Mouse (Mus musculus): ENCODE data around the gene Nrxn2. TPM values are rescaled to one million over a fixed set of nuclear protein-coding genes. Genes with fewer than 3 reads are reported as not detected.
A peak's percentile ranks its signal among the peaks of the same experiment; 100 is the strongest.

The Nrxn2 gene
- polyA plus RNA-seq, 1 experiment = 7.3 TPM

DNA sequence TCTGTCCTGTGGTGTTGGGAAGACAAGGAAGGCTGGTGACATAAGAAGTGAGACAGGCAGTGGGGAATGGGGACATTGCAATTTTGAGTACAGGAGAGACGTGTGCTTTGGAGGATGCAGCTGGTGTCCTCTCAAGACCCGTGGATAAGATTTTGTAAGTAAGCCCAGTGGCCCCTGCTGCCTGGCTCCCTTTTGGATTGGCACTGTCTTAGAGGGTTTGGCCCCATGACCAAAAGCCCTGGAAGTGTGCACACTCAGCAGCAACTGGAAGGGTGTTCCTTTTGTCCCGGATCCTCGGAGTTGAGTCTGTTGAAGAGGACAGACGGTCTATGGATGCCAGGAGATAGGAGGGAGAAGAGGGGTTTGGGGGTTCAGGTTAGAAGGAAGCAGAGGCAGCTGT lies 127.0 kb downstream of the Nrxn2 start:
- Histone ChIP-seq H3K4me3 (replicated peaks; ENCODE audit: extremely low read depth, low read depth, low read length) (no peak overlapping the region), H3K4me1 (ENCODE audit: control insufficient read depth, insufficient read depth, low read length) (no peaks in the 10 kb centered on the region)
- 83% methylated on average over 5 of the region's 5 CpGs for WGBS
- no peak for DNase-seq
- TF ChIP-seq CTCF (IDR thresholded peaks at IDR 0.05; ENCODE audit: insufficient read depth, low read length) (no peak), POLR2A (IDR thresholded peaks at IDR 0.05; ENCODE audit: borderline replicate concordance, extremely low read depth, low read depth, low read length) (no peak)

DNA sequence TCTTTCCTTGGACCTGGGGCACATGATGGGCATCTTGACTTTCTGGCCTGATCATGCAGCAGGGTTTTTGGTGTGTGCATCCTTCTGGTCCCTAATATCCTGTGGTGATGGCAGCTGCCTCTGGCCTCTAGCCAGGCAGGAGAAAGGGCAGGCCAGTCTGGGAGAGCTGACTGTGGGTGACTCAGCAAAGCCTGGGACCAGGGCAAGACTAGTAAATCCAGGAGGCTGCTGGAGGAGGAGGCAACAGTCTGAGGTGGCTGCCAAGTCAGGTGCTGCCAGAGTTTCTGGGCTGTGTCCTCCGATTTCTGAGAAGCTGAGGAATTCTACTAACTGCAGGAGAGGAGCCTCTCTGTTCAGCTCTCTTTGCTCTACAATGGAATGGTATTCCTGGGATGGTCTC lies 127.6 kb downstream of the Nrxn2 start:
- H3K4me3 ChIP-seq (replicated peaks; ENCODE audit: extremely low read depth, low read depth, low read length) = no peak overlapping the region
- WGBS = 46% methylated on average over 1 of the region's 1 CpGs
- TF ChIP-seq CTCF (IDR thresholded peaks at IDR 0.05; ENCODE audit: insufficient read depth, low read length) (no peak), POLR2A (IDR thresholded peaks at IDR 0.05; ENCODE audit: borderline replicate concordance, extremely low read depth, low read depth, low read length) (no peak)
- no peaks in the 10 kb centered on the region for H3K4me1 ChIP-seq (ENCODE audit: control insufficient read depth, insufficient read depth, low read length)
- no peak for DNase-seq

DNA sequence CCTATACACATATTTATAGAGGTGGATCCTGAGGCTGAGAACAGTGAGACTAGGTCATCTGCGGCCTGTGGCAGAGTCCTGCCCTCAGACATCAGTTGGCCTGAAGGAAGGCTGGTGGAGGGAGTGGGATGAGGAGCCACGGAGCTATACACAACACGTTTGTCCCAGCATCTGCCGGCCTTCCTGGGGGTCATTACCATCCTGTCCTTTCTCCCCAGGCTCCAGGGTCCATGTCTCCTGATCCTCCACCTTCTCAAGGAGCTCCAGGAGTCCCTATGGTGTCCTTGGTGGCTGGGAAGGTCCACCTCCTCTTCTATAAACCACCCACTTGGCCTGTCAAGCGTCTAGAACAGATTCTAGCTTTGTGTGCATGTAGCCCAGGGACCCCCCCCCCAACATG lies 129.3 kb downstream of the Nrxn2 start:
- Histone ChIP-seq H3K4me3 (replicated peaks; ENCODE audit: extremely low read depth, low read depth, low read length) (no peak overlapping the region), H3K4me1 (ENCODE audit: control insufficient read depth, insufficient read depth, low read length) (no peaks in the 10 kb centered on the region)
- TF ChIP-seq POLR2A (IDR thresholded peaks at IDR 0.05; ENCODE audit: borderline replicate concordance, extremely low read depth, low read depth, low read length) (no peak), CTCF (IDR thresholded peaks at IDR 0.05; ENCODE audit: insufficient read depth, low read length) (no peak)
- no peak for DNase-seq
- WGBS = 80% methylated on average over 5 of the region's 5 CpGs

DNA sequence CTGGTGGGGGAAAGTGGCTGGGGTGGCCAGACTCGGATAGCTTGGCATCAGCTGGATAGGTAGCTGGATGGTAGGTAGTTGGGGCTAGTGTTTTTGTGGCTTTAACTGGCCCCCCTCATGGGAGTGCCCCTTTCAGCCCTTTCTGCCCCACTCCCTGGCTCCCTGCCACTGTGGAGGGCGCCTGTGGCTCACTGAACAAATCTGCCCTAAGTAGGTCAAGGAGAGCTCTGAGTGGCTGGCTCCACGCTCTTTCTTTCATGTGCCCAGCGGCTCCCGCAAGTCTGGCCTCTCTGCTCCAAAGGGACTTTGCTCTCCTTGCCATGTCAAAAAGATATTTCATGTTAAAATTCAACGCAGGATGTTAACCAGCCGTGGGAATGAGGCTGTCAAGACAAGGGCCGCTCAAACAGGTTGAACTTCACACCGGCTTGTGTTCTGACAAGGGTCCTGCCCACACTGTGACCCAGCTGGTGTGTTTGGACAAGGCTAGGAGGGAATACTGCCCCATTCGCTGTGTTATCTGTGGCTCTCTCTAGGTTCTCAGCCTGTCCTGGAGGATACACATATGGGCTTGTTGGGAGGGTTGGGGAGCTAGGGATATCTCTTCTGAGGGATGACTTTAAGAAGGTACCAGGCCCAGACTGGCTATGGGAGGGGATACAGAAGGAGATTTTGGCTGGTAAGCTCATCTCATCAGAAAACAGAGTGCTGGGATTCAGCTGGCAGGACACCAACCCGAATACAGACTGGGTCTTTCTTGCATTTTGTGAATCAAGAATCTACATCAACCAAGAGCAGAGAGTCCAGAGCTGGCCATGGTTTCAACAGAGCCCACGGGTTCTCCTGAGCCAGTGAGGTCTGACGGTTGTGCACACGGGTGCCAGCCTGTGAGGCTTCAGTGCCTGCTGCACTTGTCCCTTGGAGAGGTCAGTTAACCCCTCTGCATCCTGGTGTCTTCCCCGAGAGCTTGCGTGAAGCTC lies 130.2 kb downstream of the Nrxn2 start:
- no peaks in the 10 kb centered on the region for H3K4me1 ChIP-seq (ENCODE audit: control insufficient read depth, insufficient read depth, low read length)
- TF ChIP-seq POLR2A (IDR thresholded peaks at IDR 0.05; ENCODE audit: borderline replicate concordance, extremely low read depth, low read depth, low read length) = no peak
- H3K4me3 ChIP-seq (replicated peaks; ENCODE audit: extremely low read depth, low read depth, low read length) = no peak overlapping the region
- DNase-seq = no peak
- 56% methylated on average over 16 of the region's 16 CpGs for WGBS

DNA sequence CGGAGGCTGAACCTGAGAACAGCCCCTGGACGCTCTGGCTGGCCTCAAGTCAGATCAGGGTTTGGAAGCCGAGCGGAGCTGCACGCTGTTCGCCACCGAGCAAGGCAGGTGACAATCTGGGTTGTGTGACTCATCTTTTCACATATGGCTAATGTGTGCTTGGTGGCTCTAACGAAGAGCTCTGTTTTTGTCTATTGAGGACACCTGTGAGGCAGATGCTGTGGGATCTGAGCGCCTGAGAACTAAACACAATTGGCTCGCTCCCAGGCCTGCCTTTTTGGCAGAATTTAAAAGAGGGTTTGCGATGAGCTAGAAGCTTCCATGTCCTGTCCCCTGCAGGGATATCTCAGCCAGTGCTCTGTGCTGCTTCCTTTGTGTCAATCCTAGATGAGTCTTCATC lies 131.0 kb downstream of the Nrxn2 start:
- 86% methylated on average over 11 of the region's 11 CpGs for WGBS
- no peak for DNase-seq
- TF ChIP-seq POLR2A (IDR thresholded peaks at IDR 0.05; ENCODE audit: borderline replicate concordance, extremely low read depth, low read depth, low read length) (no peak), CTCF (IDR thresholded peaks at IDR 0.05; ENCODE audit: insufficient read depth, low read length) (no peak)
- Histone ChIP-seq H3K4me1 (ENCODE audit: control insufficient read depth, insufficient read depth, low read length) (no peaks in the 10 kb centered on the region), H3K4me3 (replicated peaks; ENCODE audit: extremely low read depth, low read depth, low read length) (no peak overlapping the region)

DNA sequence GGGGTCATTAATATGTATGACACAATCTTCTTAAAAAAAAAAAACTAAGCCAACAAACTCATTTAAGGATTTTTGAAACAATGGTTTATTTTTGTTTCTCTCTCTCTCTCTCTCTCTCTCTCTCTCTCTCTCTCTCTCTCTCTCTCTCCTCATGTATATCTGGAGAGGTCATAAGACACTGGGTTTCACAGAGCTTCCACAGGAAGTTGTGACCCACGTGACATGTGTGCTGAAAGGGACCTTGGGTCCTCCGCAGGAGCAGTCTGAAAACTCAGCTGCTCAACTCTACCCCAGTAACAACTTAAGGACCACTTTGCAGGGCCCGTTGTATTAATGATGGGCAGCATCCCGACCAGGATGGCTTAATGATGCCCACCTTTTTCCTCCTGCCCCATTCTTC lies 132.7 kb downstream of the Nrxn2 start:
- no peak for DNase-seq
- 54% methylated on average over 4 of the region's 4 CpGs for WGBS
- Histone ChIP-seq H3K4me3 (replicated peaks; ENCODE audit: extremely low read depth, low read depth, low read length) (no peak overlapping the region), H3K4me1 (ENCODE audit: control insufficient read depth, insufficient read depth, low read length) (no peaks in the 10 kb centered on the region)
- TF ChIP-seq POLR2A (IDR thresholded peaks at IDR 0.05; ENCODE audit: borderline replicate concordance, extremely low read depth, low read depth, low read length) (no peak), CTCF (IDR thresholded peaks at IDR 0.05; ENCODE audit: insufficient read depth, low read length) (no peak)

DNA sequence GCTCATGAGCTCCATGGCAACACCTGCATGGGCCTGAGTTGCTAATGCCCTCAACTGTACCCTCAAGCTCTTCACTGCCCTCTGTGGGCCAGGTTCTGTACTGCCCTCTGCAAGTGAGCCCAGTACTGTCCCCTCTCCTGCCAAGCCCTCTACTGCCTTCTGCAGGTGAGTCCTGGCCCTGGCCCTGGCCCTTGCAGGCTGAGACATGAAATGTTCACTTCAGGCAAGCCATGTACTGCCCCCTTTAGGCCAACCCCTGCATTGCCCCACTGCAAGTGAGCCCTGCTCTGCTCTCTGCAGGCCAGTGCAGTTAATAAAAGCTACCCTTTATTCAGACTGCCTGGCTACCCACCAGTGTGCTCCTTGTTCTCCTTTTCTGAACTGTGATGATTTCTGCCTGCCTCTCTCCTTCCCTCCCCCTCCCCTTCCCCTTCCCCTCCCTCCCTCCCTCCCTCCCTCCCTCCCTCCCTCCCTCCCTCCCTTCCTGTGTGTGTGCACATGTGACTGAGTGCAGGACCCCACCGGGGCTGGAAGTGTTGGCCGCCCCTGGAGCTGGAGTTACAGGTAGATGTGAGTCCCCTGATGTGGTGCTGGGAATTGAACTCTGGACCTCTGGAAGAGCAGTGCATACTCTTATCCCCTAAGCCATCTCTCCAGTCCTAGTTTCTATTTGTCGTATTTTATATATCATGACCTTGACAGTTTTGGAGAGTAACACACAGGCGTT lies 133.9 kb downstream of the Nrxn2 start:
- Histone ChIP-seq H3K4me3 (replicated peaks; ENCODE audit: extremely low read depth, low read depth, low read length) (no peak overlapping the region), H3K4me1 (ENCODE audit: control insufficient read depth, insufficient read depth, low read length) (no peaks in the 10 kb centered on the region)
- peak; percentile 38 for DNase-seq
- 62% methylated on average over 4 of the region's 4 CpGs for WGBS
- TF ChIP-seq POLR2A (IDR thresholded peaks at IDR 0.05; ENCODE audit: borderline replicate concordance, extremely low read depth, low read depth, low read length) (no peak), CTCF (IDR thresholded peaks at IDR 0.05; ENCODE audit: insufficient read depth, low read length) (peak; percentile 66)

DNA sequence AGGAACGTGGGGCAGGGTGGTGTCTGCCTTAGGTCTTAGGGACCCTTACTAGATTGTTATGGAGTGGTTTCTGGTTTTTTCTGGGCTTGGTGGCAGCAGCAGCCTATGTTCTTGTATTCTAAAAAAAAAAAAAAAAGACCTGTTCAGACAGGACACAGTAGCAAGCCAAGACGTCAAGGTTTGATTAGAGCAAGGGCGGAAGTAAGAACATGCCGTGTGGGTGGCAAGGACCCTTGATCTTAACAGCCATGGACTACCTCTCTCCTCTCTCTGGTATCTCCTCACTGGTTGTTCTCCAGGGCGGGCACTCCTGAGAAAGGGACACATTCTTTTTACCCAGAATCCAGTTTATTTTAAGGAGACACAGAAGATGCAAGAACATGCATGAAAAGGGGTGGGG lies 134.6 kb downstream of the Nrxn2 start:
- no peak for DNase-seq
- Histone ChIP-seq H3K4me1 (ENCODE audit: control insufficient read depth, insufficient read depth, low read length) (no peaks in the 10 kb centered on the region), H3K4me3 (replicated peaks; ENCODE audit: extremely low read depth, low read depth, low read length) (no peak overlapping the region)
- WGBS = 59% methylated on average over 5 of the region's 5 CpGs
- TF ChIP-seq POLR2A (IDR thresholded peaks at IDR 0.05; ENCODE audit: borderline replicate concordance, extremely low read depth, low read depth, low read length) (no peak), CTCF (IDR thresholded peaks at IDR 0.05; ENCODE audit: insufficient read depth, low read length) (no peak)

DNA sequence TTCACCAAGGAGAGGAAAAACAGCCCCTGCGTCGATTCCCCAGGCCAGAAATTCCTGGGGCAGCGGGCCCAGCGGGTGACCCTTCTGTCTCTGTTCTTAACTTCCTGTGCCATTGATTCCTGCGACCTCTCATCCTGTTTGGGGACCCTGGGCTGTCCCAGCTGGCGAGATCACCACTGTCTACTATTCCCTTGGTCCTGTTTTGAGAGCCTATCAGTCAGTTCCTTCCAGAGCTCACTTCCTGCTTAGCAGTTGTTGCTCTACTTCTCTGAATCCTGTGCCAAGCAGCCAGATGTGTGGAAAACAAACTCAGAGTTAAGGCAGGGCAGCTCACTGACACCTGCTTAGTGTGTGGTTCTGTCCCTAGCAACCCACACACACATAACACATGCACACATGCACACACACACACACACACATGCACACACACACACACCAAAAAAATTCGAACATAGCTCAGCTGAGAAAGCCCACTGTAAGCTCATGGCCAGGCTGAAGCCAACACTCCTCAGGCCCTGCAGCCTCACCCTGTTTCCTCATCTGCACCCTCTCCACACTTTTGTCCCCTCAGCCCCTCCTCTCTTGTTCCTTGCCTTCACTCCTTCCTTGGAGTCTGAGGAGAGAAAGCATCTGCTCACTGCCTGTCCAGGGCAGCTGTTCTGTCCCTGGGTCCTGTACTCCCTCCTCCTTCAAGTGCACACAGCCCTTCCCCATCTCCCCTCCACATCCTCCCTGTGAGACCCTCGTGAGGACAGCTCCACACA lies 135.5 kb downstream of the Nrxn2 start:
- TF ChIP-seq CTCF (IDR thresholded peaks at IDR 0.05; ENCODE audit: insufficient read depth, low read length) = no peak
- no peak for TF ChIP-seq POLR2A (IDR thresholded peaks at IDR 0.05; ENCODE audit: borderline replicate concordance, extremely low read depth, low read depth, low read length)
- WGBS = 19% methylated on average over 8 of the region's 8 CpGs
- no peaks in the 10 kb centered on the region for H3K4me1 ChIP-seq (ENCODE audit: control insufficient read depth, insufficient read depth, low read length)
- H3K4me3 ChIP-seq (replicated peaks; ENCODE audit: extremely low read depth, low read depth, low read length) = no peak overlapping the region
- no peak for DNase-seq

Data from lung, adult 2 months (tissue).